Comparison of ENCODE assay signal across 13 mouse cellular contexts in the genomic region with DNA sequence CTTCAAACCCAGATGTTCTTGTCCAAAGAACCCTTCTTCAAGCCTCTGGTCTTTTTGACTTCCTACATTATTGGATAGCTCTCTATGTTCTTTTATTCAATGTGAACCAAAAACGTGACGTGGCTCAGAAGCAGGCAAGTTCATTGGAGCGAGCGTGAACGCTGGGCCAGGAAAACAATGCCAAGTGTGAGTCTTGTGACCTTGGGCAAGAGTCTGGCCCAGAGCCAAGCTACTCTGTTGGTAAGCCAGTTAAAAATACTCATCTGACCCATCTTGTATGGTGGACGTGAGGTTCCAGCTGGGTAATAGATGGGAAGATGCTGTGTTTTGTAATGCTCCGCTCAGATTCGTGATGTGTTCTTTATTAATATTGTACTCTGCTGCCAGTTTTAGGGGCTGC.
DNase-seq lines count a peak whose midpoint lies in the region; ATAC-seq and TF ChIP-seq lines count a peak whose summit lies in the region.
"Had no signal": no experiment of that assay in that cellular context is flagged by ENCODE, and none has a peak within 500 bp of the region (broad histone marks: within the 10 kb centered on the region; RNA-seq: fewer than 3 reads in every experiment).

No protein-coding gene starts in this region.

- DNase-seq in cerebellum, postnatal 36 days, result peak; percentile 10 to 14
- DNase-seq in cerebellum, adult 9-11 months, result no peak
- DNase-seq in layer of hippocampus, adult 11-12 months (ENCODE audit: low spot score), result peak; percentile 35
- DNase-seq in layer of hippocampus, adult 9-10 months (ENCODE audit: low spot score), result no peak
- DNase-seq in Muller cell, postnatal 12 days (ENCODE audit: inconsistent ontology term), result peak; percentile 46
- DNase-seq in adrenal gland, postnatal 14 days, result peak; percentile 74
- no peak for DNase-seq in embryo, embryonic 10.5 days (ENCODE audit: low spot score)
- DNase-seq in lung, postnatal 0 days (ENCODE audit: low spot score), result no peak
- DNase-seq: thymus, postnatal 25 days had no signal

- WGBS in lung, postnatal 0 days, result 76% methylated on average over 8 of the region's 8 CpGs

- H3K4me2 ChIP-seq in lung, postnatal 0 days (replicated peaks; ENCODE audit: low read depth, low read length), result no peak overlapping the region
- H3K4me2 ChIP-seq: embryonic facial prominence, embryonic 15.5 days had no signal

- no peak for TF ChIP-seq CTCF in lung, postnatal 0 days (IDR thresholded peaks at IDR 0.05)

- no peak for TF ChIP-seq EP300 in lung, postnatal 0 days (IDR thresholded peaks at IDR 0.05)

- H3K4me3 ChIP-seq in lung, postnatal 0 days (ENCODE audit: low read depth, low read length), result no peak overlapping the region
- H3K4me3 ChIP-seq: embryonic facial prominence, embryonic 15.5 days; myocyte had no signal

- ATAC-seq in lung, postnatal 0 days, result no peak
- ATAC-seq: forebrain, embryonic 16.5 days had no signal

- H3K36me3 ChIP-seq in lung, postnatal 0 days (ENCODE audit: insufficient read depth, low read length), result no peaks in the 10 kb centered on the region
- H3K36me3 ChIP-seq: embryonic facial prominence, embryonic 15.5 days had no signal

- no peaks in the 10 kb centered on the region for H3K4me1 ChIP-seq in lung, postnatal 0 days (ENCODE audit: insufficient read depth, low read depth, low read length)
- H3K4me1 ChIP-seq: embryonic facial prominence, embryonic 15.5 days had no signal

- H3K9me3 ChIP-seq in lung, postnatal 0 days (ENCODE audit: low read length), result no peaks in the 10 kb centered on the region
- H3K9me3 ChIP-seq: embryonic facial prominence, embryonic 15.5 days had no signal

- no peak overlapping the region for H3K27ac ChIP-seq in lung, postnatal 0 days (ENCODE audit: low read length)
- H3K27ac ChIP-seq: embryonic facial prominence, embryonic 15.5 days; kidney, postnatal 0 days had no signal

- H3K9ac ChIP-seq in lung, postnatal 0 days (replicated peaks; ENCODE audit: low read depth), result no peak overlapping the region
- H3K9ac ChIP-seq: embryonic facial prominence, embryonic 15.5 days had no signal

- H3K27me3 ChIP-seq in lung, postnatal 0 days (replicated peaks; ENCODE audit: insufficient read depth, low read length), result no peaks in the 10 kb centered on the region
- H3K27me3 ChIP-seq: embryonic facial prominence, embryonic 15.5 days had no signal

Comparison
In these comparisons a context has a peak if more than half of its experiments do, and no peak if none do; other contexts are left out.
1. DNase-seq: peak in cerebellum, postnatal 36 days (2 of 2), layer of hippocampus, adult 11-12 months (single experiment), Muller cell, postnatal 12 days (single experiment) and adrenal gland, postnatal 14 days (single experiment); none in cerebellum, adult 9-11 months (single experiment), layer of hippocampus, adult 9-10 months (single experiment), embryo, embryonic 10.5 days (single experiment) and lung, postnatal 0 days (single experiment).